Mouse (Mus musculus) lung, postnatal 14 days (tissue): Measurements from ENCODE around the gene Sdcbp2.
"Not testable (repeated sequence)": the region's sequence is repeated elsewhere in the genome, so short reads cannot be mapped to it uniquely, and the experiment has no call there.

Source experiments
- DNase-seq: peaks from one replicate; pipeline ENCODE4 v3.0.0; 2021

The Sdcbp2 gene

GRCm38 (mm10) chr2:151569452-151569851 is 3.0 kb upstream of the Sdcbp2 start:
- no peak for DNase-seq

- no peak for DNase-seq
These were observed 1.2 kb downstream of the Sdcbp2 start for GRCm38 (mm10) chr2:151573667-151574066.

GRCm38 (mm10) chr2:151574607-151575006 is 2.2 kb downstream of the Sdcbp2 start:
- DNase-seq, result no peak

- DNase-seq, result peak; percentile 51
These were observed 2.8 kb downstream of the Sdcbp2 start for GRCm38 (mm10) chr2:151575119-151575698.

- DNase-seq, result peak; percentile 83
These were observed 3.4 kb downstream of the Sdcbp2 start for GRCm38 (mm10) chr2:151575699-151576389.

GRCm38 (mm10) chr2:151579183-151579582 is 6.8 kb downstream of the Sdcbp2 start:
- no peak for DNase-seq

GRCm38 (mm10) chr2:151580945-151581344 is 8.5 kb downstream of the Sdcbp2 start:
- DNase-seq, result no peak

- no peak for DNase-seq
These were observed 13.5 kb downstream of the Sdcbp2 start for GRCm38 (mm10) chr2:151585934-151586333.

- DNase-seq, result no peak
These were observed 14.4 kb downstream of the Sdcbp2 start for GRCm38 (mm10) chr2:151586807-151587206.

- DNase-seq, result peak; percentile 24
These were observed 14.9 kb downstream of the Sdcbp2 start for GRCm38 (mm10) chr2:151587306-151587705.

- DNase-seq, result no peak
These were observed 25.6 kb downstream of the Sdcbp2 start for GRCm38 (mm10) chr2:151598068-151598467.

- DNase-seq, result no peak
These were observed 29.7 kb downstream of the Sdcbp2 start for GRCm38 (mm10) chr2:151602106-151602505.

- peak; percentile 14 for DNase-seq
These were observed 31.2 kb downstream of the Sdcbp2 start for GRCm38 (mm10) chr2:151603630-151604029.

- peak; percentile 25 for DNase-seq
These were observed 33.1 kb downstream of the Sdcbp2 start for GRCm38 (mm10) chr2:151605437-151605987.

- DNase-seq, result no peak
These were observed 36.0 kb downstream of the Sdcbp2 start for GRCm38 (mm10) chr2:151608435-151608834.

GRCm38 (mm10) chr2:151609974-151610373 is 37.6 kb downstream of the Sdcbp2 start:
- no peak for DNase-seq

- DNase-seq, result not testable (repeated sequence)
These were observed 43.4 kb downstream of the Sdcbp2 start for GRCm38 (mm10) chr2:151615779-151616178.

GRCm38 (mm10) chr2:151616551-151617329 is 44.3 kb downstream of the Sdcbp2 start:
- DNase-seq, result peak; percentile 31

- DNase-seq, result no peak
These were observed 51.4 kb downstream of the Sdcbp2 start for GRCm38 (mm10) chr2:151623776-151624175.

GRCm38 (mm10) chr2:151626296-151626695 is 53.9 kb downstream of the Sdcbp2 start:
- no peak for DNase-seq

- DNase-seq, result no peak
These were observed 55.6 kb downstream of the Sdcbp2 start for GRCm38 (mm10) chr2:151628011-151628410.

GRCm38 (mm10) chr2:151629310-151629709 is 56.9 kb downstream of the Sdcbp2 start:
- DNase-seq, result no peak

GRCm38 (mm10) chr2:151631406-151632158 is 59.2 kb downstream of the Sdcbp2 start:
- no peak for DNase-seq
